Mouse (Mus musculus) G1E (cell line): ENCODE data around the gene Dclk2.

Source experiments
- CTCF ChIP-seq: IDR thresholded peaks from 2 replicates; pipeline ENCODE4 v1.5.1; 2012; ENCODE audit warnings: low read depth, low read length, inconsistent platforms, mixed read lengths
- GATA1 ChIP-seq: IDR thresholded peaks from 2 replicates; pipeline ENCODE4 v1.6.1; 2012; ENCODE audit warnings: borderline replicate concordance, low read length, inconsistent platforms, mixed read lengths
- GATA2 ChIP-seq: IDR thresholded peaks from 2 replicates; pipeline ENCODE4 v1.6.1; 2012; ENCODE audit warnings: low read depth, low read length, inconsistent platforms, borderline replicate concordance
- TAL1 ChIP-seq: conservative IDR thresholded peaks from 2 replicates; pipeline ENCODE4 v1.6.1; 2012; ENCODE audit warnings: low read depth, low read length, inconsistent platforms, mixed read lengths

- TF ChIP-seq CTCF (no peak), GATA2 (no peak), TAL1 (no peak), GATA1 (no peak)
These were observed 42.2 kb upstream of the Dclk2 start for GRCm38 (mm10) chr3:86962665-86963435.
